Mouse (Mus musculus) right cerebral cortex, postnatal 36 days (tissue): Measurements from ENCODE around the gene Mxd4.

Experiments
- DNase-seq, 2 experiments: peaks; one replicate each; pipeline ENCODE4 v3.0.0; 2022; ENCODE audit warnings: low spot score in 2 of 2, mixed read lengths in 1 of 2

Mxd4 gene

DNA sequence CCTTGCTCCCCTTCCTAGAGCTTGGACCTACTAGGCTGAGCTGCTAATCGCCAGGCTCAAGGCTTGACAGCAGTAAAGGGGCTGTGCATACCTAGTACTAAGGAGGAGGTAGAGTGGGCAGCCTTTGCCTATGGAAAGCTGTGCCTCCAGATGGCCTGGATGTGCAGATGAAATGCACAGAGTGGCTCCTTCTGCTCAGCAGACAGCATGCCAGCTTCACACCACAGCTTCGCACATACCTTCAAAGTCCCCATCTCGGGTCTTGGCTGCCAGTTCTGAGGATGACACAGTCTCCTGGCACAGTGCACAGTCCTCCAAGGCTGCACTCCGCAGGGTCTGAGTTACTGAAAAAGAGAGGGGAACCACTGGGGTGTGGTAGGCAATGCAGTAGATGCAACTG is 9.7 kb upstream of the Mxd4 start:
- peak; percentile 81 to 85 for DNase-seq

DNA sequence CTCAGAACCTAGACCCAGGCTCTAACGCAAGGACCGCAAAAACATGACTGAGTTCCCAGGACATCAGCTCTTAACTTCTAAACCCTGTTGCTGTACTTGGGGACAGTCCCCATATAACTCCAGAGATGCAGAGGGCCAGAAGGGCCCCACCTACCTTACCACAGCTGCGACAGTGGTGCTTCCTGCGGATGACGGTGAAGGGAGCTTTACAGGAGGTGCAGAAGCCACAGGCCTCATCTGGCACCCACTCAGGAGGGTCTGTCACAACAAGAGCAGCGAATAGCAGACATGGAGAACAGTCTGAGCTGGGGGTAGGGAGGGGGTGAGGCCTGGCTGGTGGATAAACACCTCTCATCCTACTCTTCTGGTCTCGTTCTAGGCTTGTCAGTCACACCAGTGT is 8.9 kb upstream of the Mxd4 start:
- DNase-seq = no peak

DNA sequence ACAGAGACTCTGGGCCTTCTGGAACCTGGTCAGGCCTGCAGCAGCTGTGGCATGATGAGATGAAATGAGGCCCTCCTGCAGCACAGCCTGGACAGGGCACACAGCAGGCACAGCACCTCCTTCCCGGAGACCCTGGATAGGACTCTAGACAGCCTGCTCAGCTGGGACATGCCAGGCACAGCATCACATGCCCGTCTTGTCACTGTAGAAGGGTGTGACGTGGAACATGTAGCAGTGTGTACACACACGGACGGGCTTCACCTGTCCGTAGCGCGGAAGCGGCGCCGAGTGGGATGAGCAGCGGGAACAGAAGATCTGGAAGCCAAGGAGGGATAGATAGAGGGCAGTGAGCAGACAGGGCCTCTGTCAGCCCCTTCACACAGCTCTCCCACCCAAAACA is 8.3 kb upstream of the Mxd4 start:
- DNase-seq = no peak

DNA sequence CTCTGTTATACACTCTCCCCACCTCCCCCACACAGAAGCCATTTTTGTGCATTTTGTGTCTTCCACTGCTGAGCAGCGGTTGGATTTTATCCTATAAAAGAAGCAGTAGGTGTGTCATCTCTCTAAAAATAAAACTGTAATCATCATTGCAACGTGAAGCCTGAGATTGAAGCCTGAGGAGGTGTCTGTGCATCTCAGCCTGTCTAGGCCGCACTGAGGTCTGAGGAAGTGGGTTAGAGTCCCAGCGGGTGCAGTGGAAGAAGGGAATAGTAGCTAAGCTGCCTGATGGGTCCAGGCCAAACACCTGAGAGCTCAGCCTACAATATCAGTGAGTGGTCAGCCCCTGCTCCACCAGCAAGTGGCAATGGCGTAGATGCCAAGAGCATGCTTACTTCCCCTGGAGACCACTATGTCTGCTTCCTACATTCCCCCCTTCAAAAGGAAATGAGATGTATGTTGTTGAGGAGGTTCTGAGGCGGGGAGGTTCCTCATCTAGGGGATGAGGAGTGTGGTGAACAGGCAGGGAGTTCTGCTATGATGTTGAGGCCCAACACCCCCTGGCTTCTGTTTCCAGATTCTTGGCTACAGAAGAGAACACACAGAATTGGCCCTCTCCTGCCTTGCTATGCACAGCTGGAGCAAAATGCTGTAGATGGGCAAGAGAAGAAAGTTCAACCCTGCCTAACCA is 7.6 kb upstream of the Mxd4 start:
- DNase-seq = peak in 1 of 2 experiments; percentile 72

DNA sequence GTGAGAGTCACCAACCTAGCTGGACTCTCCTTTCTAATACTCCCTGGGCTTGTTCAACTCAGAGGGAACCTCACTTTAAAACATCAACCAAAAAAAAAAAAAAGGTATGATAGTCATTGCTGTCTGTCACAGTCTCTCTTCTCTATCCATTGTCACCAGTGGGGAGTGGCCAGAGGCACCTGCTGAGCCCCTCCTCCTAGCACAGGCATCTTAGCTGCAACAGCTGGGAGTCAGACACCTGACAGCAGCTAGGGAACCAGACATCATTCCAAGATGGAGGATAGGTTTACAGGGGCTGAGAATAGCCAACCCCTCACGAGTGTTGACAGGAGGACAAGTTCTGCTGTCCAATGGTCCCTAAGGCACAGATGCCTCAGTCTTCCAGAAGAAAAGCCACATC is 6.9 kb upstream of the Mxd4 start:
- no peak for DNase-seq

DNA sequence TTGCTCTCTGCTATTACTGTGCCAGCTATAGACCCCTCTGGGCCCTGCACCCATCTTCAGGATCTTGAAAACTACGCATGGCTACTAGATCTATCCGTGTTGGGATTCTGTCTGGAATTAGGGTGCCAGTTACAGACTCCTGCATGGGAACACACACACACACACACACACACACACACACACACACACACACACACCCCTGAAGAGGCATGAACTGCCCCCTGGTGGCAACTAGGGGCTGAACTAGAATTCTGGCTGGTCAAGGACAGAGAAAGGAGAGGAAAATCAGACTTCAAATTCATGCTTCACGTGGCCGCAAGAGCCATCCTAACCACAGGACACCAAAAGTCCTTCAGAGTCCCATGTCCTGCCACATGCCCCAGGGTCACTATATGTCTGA is 4.3 kb upstream of the Mxd4 start:
- no peak for DNase-seq

DNA sequence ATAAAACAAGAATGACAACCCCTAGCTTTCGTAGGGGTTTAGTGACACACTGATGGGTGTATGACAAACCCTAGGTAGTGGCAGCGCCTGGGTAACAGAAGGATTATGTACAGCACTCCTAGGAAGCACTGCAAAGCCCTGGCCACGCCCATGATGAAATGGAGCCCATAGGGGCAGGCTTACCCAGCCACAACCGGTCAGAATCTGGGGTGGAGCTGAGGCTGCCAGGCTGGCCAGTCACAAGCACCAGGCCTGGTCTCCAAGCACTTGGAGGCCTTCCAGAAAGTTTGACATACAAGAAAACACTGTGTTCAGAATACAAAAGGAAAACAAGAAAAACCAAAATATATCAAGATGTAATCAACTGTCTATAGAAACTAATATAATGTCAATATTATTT is 3.5 kb upstream of the Mxd4 start:
- DNase-seq = no peak

DNA sequence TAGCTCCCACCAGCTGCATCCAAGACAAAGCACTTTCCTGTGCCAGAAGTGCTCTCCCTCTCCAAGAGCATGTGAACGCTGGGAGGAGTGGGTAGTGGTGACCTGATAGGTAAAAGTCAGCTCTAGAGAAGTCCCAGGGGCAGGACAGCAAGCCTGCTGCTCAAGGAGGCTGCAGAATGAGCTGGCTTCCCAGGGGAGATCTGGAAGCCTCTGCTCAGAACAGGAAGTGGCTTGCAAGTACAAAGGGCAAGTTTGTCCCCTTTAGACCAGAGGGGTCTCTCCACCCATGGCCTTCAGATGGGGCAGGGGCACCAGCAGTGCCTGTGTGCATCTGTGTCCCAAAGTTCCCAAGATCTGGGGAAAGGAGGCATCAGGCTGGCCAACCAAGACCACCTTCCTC is 2.0 kb upstream of the Mxd4 start:
- DNase-seq = no peak

DNA sequence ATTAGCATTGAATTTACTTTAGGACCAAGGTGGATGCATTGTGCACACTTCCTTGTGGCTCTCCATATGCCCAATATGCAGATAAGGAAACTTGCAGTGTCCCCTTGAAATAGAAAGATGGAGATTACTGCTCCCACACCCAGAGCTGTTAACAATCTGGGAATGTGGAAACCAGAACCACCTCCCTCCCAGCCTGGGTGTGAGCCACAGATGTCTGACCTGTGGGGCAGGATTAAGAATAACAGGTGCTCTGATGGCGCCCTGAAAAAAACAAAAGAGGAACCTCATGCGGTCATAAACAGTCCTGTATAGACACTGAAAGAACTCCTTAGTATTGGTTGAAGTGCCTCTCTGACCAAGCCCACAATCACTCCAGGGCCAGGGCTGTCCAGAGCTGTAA is 1.3 kb upstream of the Mxd4 start:
- DNase-seq = no peak

DNA sequence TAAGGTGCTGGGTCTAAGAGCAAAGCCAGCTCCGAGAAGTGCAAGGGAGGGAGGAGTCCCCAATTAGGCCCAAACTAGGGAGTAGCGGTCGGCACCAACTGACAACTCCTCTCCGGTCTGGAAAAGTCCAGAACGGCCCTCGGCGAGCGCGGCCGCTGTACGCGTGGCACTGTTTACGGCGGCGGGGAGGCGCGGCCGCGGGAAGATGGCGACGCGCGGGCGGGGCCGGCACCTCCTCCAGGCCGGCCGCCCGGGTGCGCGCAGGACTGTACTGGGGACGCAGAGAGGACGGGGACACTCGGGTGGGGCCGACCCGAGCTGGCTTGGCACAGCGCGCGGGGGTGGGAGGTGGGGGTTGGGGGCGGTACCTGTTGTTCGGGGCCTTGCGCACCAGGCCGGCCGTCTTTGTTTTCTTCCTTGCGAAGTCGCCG is 544 bp downstream of the Mxd4 start:
- DNase-seq = peak in 1 of 2 experiments; percentile 24

DNA sequence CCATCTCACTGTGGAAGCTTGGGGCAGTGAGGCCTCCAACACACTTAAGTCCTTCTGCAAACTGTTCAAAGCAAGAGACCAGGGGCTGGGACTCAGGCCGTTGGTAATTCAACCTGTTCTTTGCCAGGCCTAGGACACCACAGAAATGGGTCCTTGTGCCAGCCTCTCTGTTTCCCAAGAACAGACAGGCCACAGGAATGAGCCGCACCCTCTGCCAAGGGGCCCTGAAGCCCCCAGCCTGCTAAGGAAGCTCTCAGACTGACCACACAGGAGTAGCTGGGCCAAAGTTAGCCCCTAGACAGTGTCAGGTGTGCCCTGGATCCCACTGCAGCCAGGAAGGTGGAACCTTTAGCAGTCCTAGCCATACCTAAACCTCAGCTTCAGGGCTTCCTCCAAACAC is 1.1 kb downstream of the Mxd4 start:
- peak in 1 of 2 experiments; percentile 1 for DNase-seq

DNA sequence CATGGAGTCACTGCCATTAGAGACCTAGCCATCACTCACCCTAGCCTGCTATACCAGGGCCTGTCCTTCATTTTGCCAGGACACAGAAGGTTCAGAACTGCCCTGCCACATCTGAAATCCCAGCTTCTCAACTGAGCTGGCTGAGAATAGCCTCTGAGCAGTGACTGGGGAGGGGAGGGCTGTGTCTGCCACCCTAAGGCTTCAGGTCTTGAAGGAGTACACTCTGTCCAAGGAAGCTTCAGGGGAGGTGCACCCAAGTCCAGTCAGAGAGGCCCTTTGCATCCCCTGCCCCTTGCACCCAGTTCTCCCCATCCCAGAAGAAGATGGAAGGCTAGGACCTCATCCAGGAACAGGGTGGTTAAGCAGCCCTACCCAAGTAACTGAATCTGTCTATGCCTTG is 1.7 kb downstream of the Mxd4 start:
- peak in 1 of 2 experiments; percentile 0 for DNase-seq

DNA sequence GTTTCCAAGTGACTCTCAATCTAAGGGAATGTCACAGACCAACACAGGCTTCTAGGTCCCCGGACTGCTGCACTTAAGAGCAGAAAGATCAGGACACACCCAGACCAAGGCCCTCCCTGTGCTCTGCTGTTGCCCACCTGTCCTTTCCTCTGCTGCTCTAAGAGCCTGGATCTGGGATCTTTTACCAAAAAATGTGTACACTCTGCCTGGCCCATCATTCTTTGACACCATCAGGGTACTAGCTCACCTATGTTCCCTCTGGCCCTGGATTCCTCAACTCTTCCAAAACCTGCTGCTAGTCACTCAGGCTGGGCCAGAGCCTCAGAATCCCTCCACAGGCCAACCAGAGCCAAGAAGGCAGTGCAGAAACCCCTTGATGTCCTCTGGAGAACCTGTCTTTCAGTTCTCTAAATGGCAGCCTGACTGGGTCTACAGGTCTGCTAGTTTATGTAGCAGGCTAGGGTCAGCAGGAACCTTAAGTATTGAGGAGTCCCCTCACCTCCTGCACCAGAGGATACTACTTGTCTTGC is 2.4 kb downstream of the Mxd4 start:
- peak in 1 of 2 experiments; percentile 0 for DNase-seq

DNA sequence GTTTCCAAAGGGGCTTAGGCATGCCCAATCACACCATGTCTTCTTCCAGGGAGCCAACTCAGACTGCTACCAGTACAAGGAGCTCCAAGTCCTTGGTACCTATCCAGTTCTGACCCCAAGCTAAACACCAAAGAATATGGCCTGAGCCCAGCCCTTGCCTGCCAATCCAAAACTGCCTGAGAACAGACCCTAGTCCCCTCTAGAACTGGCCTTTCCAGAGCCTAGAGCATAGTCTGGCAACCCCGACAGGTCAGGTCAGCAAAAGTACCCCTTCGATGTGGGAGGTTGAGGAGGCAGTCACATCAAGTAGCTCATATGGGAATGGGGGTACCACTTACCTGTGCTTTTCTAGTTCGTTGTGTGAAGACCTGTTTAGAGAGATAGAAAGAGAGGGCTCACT is 3.5 kb downstream of the Mxd4 start:
- peak in 1 of 2 experiments; percentile 0 for DNase-seq

DNA sequence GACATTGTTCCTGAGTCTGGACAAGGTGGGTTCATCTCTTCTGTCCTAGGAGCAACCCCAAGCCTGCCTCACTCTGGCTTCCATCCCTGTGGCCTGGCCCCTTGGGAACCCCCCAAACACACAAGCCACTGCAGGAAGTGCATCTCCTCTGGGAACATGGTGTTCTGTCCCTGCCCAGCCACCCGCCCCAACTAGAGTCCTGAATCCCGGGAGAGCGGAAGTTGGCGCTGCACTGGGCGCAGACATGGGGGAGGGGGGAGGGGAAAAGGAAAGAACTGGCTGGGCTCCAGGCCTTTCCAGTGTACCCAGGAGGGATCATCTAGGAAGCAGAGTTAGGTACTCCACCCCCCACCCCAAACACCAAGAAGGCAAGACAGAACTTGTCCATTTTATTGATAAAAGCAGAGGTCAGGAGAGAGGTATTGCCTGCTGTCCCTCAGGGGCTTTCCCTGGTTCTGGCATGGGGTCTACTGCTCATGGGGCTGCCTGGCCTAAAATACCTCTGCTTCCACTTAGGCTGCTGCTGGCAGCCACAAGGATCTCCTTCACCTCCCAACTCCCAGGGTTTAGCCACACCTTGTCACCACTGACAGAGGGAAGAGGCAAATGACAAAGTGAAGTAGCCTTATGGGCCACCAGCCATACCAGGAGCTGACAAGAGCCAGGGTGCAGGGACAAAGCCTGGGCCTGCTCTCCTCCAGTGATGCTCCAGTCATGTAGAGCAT is 4.2 kb downstream of the Mxd4 start:
- peak in 1 of 2 experiments; percentile 10 for DNase-seq

DNA sequence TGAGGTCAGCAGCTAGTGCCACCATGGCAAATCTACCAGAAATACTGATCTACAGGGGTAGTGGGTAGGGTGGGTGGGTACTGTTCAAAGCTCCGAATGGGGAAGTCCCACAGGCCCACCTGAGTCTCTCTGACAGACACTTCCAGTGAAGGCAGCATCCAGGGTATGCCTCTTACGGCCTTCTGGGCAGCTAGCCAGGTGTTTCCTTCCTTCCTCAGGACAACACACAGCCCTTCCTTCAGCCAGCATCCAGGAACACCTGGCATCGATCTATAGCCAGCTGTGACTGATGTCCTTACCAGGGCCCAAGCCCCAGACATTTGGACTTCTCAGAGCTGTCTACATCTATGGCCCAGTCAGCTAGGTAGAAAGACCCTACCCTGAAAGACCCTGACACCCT is 5.0 kb downstream of the Mxd4 start:
- DNase-seq = peak in 1 of 2 experiments; percentile 0

DNA sequence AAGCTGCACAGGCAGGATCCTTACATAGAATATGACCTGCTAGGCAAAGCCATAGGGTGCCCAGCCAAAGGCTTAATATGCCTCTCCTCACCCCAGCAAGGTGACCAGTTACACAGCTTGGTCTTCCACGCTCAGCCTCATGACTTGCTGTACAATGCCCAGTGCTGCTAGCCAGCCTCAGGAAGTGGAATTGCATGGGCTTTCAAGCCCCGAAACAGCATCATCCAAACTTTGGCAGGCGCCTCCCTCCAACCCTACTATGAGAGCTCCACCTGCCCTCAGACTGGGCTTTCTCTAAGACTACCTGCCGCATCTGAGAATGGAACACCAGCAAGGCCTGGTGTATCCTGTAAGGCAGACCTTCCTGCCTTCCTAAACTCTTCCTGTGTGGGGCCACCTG is 9.7 kb downstream of the Mxd4 start:
- no peak for DNase-seq

DNA sequence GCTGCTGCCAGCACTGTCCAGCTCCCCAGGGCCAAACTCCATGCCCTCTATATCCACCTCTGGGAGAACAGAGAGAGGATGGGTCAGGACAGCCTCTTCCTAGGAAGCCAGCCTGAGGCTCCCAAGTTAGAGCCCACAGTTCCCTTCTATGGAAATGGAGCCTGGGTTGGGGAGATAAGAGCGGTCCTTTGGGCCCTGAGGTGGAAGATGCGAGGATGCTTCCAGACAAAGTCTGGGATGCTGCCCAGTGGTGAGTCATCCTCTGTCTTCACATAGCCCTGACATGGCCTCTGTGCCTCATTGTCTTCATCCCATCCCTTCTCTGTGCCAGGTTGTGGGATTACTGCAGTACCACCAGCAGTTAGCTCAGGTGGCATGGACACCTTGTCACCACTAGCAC is 10.4 kb downstream of the Mxd4 start:
- no peak for DNase-seq

DNA sequence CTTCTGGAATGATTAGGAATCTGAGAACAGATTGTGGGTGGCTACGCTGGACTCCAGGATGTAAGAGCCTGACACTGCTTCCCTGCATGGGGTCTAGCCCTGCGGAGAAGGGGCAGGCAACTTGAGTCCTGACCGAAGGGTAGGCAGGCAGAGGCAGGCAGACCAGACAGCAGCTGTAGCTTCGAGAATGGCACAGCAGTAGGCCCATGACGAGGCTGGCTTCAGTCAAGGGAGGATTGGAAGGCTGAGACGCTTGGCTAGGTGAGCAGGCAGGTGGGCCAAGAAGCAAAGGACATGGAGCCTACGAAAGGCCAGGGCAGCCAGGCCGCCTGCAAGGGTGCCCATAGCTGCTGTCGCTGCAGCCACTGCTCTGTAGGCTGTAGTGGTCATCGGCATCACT is 10.8 kb downstream of the Mxd4 start:
- no peak for DNase-seq

DNA sequence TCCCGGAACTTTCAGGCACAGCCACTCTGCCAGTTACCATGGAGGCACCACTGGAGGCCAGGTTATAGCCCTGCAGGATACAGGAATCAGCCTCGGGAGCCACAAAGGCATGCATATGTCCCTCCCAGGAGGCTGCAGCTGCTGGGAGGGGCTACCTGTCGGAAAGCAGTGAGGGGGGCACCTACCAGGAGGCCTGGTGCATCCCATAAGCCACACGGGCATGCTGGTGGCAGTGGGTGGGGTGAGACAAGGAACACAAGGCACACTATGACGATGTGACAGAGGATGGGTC is 12.2 kb downstream of the Mxd4 start:
- no peak for DNase-seq

DNA sequence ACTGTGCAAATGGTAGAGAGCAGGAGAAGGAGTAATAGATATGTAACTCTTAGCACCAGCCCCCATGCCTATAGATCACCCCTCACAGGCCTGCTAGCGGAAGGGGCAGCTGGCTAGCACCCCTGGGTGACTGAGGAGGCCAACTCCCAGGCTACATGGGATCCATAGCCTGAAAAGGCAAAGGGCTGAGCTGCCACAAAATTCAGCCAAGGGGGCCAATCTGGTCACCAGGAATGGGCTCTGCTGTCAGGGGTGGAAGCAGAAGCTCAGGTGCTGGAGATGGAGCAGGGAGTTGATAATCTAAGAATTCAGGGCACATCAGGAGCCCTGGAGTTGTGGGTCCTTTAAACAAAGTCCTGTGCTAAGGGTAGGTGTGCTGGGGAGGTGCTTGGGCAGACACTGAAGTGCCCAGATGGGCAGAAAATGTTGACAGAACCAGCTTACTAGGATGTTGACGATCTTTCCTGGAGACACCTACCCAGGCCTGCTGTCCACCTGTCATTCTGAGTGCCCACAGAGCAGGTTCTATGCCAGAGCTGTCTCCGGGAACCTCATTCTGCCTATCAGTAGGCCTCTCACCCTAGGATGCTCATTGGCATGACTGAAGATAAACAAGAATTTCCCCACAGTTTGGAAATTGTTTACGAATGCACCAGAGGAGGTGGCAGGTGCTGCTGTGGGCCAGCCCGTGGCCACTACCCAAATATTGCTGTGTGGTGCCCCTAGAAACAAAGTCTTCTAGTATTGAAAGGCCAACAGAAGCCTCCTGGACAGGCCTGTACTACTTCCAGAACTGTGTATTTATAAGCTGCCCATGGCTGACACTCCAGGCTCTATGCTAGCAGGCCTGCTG is 12.7 kb downstream of the Mxd4 start:
- no peak for DNase-seq

DNA sequence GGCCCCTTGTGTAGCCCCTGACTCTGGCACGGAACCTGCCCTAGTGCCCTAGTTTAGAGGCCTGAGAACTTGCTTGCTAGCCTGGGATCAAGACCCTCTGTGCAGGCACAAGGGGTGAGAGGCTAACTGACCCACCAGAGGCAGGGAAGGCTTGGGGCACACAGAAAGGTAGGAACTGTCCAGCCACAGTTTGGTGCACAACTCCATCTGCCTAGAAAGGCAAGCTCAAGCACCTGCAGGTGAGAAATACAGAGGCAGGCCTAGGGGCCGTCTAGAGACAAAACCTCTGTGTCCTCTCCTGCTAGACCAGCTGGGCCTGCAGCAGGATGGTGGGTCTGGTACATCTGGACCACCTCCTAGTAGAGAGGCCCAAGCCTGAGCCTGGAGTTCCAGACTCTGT is 13.5 kb downstream of the Mxd4 start:
- DNase-seq = no peak

DNA sequence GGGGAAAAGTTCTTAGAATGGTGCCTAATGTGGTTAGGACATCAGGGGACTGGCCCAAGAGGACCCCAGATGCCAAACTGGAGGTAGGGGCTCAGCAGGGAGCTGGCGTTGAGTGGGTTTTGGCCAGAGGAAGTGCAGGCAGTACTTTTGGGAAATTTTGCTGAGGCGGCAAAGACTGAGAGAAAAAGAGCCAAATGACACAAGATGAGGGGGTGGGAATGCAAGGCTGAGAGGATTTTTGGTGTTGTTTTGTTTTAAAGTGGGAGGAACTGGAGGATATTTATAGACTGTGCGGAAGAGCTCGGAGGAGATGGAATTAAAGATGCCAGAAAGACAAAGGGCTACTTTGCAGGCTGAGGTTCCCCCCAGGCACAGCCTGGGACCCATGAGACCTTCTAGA is 16.8 kb downstream of the Mxd4 start:
- DNase-seq = no peak
